Mouse (Mus musculus): Measurements from ENCODE around the gene Ncdn.

Ncdn gene

GRCm38 (mm10) chr4:126706630-126707438 is 46.4 kb downstream of the Ncdn start:
- no peak for DNase-seq

DNA sequence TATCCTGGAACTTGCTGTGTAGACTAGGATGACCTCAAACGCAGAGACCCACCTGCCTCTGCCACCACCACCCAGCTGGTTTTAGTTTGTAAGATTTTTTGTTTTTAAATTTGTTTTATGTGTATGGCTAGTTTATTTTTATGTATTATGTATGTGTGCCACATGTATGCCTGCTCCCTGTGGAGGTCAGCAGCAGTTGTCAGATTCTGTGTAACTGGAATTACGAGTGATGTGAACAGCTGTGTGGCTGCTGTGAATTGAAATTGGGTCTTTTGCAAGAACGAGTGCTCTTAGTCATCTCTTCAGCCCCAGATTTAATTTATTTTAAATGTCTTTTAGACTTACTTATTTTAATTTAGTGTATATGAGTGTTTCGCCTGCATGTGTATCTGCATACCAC is 56.3 kb downstream of the Ncdn start:
- no peak for DNase-seq

Measured in kidney, adult 11 months (tissue).